Mouse (Mus musculus) testis, adult 2 months (tissue): ENCODE measurements around the gene Acot7. TPM values are rescaled to one million over a fixed set of nuclear protein-coding genes. Genes with fewer than 3 reads are reported as not detected.

ENCODE experiments used
- H3K27ac ChIP-seq: fragments of 200-500 bp; 2 replicates; pipeline ENCODE4 v1.5.1; 2012; ENCODE audit warnings: low read depth, low read length; ENCODE audit not compliant: control insufficient read depth, insufficient read depth
- H3K27me3 ChIP-seq: fragments of 200-500 bp; 2 replicates; pipeline ENCODE4 v1.6.1; 2012; ENCODE audit warnings: mild to moderate bottlenecking, low read length, moderate library complexity; ENCODE audit not compliant: control insufficient read depth, insufficient read depth
- H3K36me3 ChIP-seq: fragments of 200-500 bp; 2 replicates; pipeline ENCODE4 v1.6.1; 2012; ENCODE audit warnings: mild to moderate bottlenecking, low read length; ENCODE audit not compliant: control insufficient read depth, insufficient read depth
- H3K4me1 ChIP-seq: fragments of 200-500 bp; 2 replicates; pipeline ENCODE4 v1.6.1; 2012; ENCODE audit warnings: low read length; ENCODE audit not compliant: control insufficient read depth, insufficient read depth
- H3K4me3 ChIP-seq: fragments of 200-500 bp; 2 replicates; pipeline ENCODE4 v1.5.1; 2012; ENCODE audit warnings: low read depth, mild to moderate bottlenecking, low read length, moderate library complexity, mixed read lengths; ENCODE audit not compliant: control insufficient read depth
- CTCF ChIP-seq: fragments of 200-500 bp; IDR thresholded peaks from 2 replicates; pipeline ENCODE4 v1.5.1; 2012; ENCODE audit warnings: low read depth, mild to moderate bottlenecking, inconsistent platforms, low read length, moderate library complexity; ENCODE audit not compliant: control insufficient read depth, insufficient read depth, insufficient replicate concordance
- POLR2A ChIP-seq: fragments of 200-500 bp; IDR thresholded peaks from 2 replicates; pipeline ENCODE4 v1.6.1; 2012; ENCODE audit warnings: low read depth, mild to moderate bottlenecking, inconsistent platforms, low read length, moderate library complexity; ENCODE audit not compliant: control insufficient read depth
- polyA plus RNA-seq: library from polyadenylated mRNA; depleted of rRNA; stranded (reverse); fragments of >200 nt; gene quantifications from 2 replicates; pipeline ENCODE4 v1.2.3, GENCODE M21; 2012

The Acot7 gene
- polyA plus RNA-seq, 1 experiment, result 685 TPM

DNA sequence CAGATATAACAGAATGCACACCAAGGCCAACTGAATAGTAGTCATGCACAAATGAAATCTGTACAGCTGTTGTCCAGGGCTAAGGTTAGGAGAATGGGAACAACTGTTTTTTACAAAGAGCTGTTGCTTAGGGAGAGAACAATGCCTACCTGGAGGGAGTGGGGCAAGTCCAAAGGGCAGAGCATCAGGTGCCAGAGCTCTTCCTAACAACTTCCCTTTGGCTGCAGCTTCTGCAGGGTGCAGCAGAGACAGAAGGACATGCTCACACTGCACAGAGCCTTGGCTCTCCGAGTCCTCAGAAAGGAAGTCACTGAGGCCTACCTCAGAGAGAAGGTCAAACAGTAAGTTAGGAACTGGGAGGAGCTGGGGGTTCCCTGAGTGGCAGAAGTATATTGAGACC lies 21.7 kb downstream of the Acot7 start:
- Histone ChIP-seq H3K4me1 (no peaks in the 10 kb centered on the region; the same call in none of the 2 replicates), H3K27me3 (no peaks in the 10 kb centered on the region), H3K36me3 (no peaks in the 10 kb centered on the region), H3K27ac (no peak overlapping the region), H3K4me3 (no peak overlapping the region)
- TF ChIP-seq CTCF (no peak), POLR2A (no peak)

DNA sequence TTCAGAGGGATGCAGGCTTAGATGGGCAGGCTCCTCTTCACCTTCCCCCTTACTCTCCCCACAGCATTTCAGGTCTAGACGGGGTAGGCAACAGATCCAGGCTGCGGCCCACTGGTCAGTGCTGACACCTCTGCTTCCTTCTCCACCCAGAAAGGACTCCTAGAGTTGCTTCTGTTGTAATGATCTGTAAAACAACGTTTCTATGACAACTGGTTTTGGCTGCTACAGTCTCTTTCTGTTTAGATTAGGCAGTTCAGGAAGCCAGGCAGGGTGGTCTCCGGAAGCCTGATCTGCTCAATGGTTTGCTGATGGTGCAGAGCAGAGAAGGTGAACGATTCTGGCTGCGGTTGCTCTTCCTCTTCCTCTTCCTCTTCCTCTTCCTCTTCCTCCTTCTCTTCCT lies 23.6 kb downstream of the Acot7 start:
- Histone ChIP-seq H3K36me3 (no peaks in the 10 kb centered on the region), H3K27ac (no peak overlapping the region), H3K27me3 (no peaks in the 10 kb centered on the region), H3K4me3 (no peak overlapping the region), H3K4me1 (no peaks in the 10 kb centered on the region; the same call in none of the 2 replicates)
- TF ChIP-seq POLR2A (no peak), CTCF (no peak)

DNA sequence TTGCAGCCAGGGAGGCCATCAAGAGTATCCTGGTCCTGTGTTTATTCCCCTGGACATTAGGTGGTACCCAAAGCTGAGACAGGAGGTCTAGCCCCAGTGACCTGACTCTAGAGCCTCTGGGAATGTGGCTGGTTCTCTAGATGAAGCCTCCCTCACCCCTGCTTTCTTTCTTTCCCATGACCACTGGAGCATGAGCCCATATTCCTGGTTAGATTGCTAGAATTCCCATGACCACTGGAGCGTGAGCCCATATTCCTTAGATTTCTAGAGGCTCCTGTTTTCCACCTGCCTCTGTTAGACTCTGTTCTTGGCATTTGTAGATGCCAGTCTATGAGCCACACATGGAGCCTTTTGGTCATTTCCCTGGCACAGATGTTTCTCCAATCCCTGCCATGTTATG lies 24.5 kb downstream of the Acot7 start:
- no peaks in the 10 kb centered on the region for H3K36me3 ChIP-seq
- H3K4me1 ChIP-seq, result no peaks in the 10 kb centered on the region; the same call in none of the 2 replicates
- H3K27ac ChIP-seq, result no peak overlapping the region
- no peak overlapping the region for H3K4me3 ChIP-seq
- TF ChIP-seq POLR2A (no peak), CTCF (no peak)
- no peaks in the 10 kb centered on the region for H3K27me3 ChIP-seq

DNA sequence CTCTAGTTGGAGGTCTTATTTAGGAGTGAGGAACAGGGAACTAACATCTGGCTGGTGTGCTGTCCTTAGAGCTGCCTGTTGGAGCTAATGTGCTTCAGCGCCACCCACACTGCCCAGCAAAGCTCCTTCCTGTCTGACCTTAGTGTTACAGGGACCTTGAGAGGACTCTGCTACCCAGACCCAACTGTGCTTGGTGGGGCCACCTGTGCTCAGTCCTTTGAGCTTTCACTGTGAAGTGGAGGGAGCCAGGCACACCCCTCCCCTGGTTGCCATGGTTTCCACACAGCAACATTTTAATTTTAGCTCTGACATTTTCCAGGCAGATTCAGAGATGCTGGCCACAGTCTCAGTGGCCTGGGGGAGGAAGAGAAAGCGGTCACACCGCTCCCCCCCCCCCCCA lies 25.0 kb downstream of the Acot7 start:
- no peaks in the 10 kb centered on the region; the same call in none of the 2 replicates for H3K4me1 ChIP-seq
- no peak overlapping the region for H3K27ac ChIP-seq
- no peak for TF ChIP-seq POLR2A
- TF ChIP-seq CTCF, result no peak
- H3K4me3 ChIP-seq, result no peak overlapping the region
- H3K27me3 ChIP-seq, result no peaks in the 10 kb centered on the region
- no peaks in the 10 kb centered on the region for H3K36me3 ChIP-seq

DNA sequence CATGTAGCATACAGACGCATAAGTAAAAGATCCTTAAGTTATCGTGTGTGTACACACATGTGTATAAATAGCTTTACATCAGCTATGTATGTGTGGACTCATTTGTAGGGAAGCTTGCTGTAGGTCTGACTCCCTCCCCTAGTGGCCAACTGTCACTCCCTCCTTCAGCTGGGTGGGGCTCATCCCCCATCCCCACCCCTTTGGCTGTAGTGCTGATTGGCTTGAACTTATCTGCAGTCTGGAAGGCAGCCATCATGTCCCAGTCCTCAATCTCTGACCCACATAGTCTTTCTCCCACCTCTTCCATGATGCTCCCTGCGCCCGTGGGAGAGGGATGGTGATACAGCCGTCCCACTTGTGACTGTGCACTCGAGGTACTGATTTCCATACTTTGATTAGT lies 26.7 kb downstream of the Acot7 start:
- H3K27ac ChIP-seq, result no peak overlapping the region
- TF ChIP-seq CTCF (no peak), POLR2A (no peak)
- H3K36me3 ChIP-seq, result no peaks in the 10 kb centered on the region
- H3K27me3 ChIP-seq, result no peaks in the 10 kb centered on the region
- H3K4me1 ChIP-seq, result no peaks in the 10 kb centered on the region; the same call in none of the 2 replicates
- H3K4me3 ChIP-seq, result no peak overlapping the region

DNA sequence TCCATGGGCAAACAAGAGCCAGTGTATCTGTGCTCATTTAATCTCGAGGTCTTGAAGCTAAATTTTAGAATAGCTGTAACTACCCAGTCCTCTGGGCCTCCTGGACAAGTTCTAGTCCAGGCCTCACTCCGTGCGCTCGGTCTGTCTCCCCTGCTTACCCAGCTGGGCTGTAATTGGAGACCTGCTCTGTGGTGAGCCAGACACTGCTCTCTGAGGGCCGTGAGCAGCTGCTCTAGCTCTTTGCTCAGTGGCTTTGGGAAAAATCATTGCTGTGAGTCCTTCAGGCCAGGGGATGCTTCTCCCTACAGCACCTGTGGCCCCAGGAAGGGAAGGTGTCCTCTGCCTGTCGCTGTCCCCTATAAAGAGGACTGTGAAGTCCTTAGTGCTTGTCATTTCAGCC lies 28.3 kb downstream of the Acot7 start:
- TF ChIP-seq POLR2A (no peak), CTCF (no peak)
- H3K36me3 ChIP-seq, result 0 out of 2 replicates have a peak, but pooled peaks cover 1% of the 10 kb centered on the region
- no peak overlapping the region for H3K27ac ChIP-seq
- no peak overlapping the region for H3K4me3 ChIP-seq
- no peaks in the 10 kb centered on the region; the same call in none of the 2 replicates for H3K4me1 ChIP-seq
- H3K27me3 ChIP-seq, result no peaks in the 10 kb centered on the region

DNA sequence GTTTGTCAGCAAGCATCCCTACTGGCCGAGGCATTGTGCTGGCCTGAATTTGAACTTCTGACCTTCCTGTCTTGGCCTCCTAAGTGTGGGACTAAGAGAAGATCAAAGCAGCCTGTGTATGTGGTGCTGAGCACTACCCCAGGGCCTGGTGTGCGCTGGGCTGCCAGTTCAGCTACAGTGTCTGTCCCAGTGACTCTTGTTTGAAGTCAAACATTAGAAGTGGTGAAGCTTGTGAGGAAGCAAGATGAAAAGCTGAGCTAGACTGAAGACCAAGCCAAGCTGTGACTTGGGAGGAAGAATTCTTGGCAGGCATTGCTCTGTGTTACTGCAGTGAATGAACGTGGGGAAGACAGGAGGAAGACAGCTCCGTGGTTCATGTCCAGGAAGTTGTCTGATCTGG lies 31.7 kb downstream of the Acot7 start:
- H3K4me3 ChIP-seq, result no peak overlapping the region
- TF ChIP-seq CTCF (no peak), POLR2A (no peak)
- no peaks in the 10 kb centered on the region for H3K4me1 ChIP-seq
- H3K27ac ChIP-seq, result no peak overlapping the region
- 0 out of 2 replicates have a peak, but pooled peaks cover 1% of the 10 kb centered on the region for H3K36me3 ChIP-seq
- no peaks in the 10 kb centered on the region for H3K27me3 ChIP-seq

DNA sequence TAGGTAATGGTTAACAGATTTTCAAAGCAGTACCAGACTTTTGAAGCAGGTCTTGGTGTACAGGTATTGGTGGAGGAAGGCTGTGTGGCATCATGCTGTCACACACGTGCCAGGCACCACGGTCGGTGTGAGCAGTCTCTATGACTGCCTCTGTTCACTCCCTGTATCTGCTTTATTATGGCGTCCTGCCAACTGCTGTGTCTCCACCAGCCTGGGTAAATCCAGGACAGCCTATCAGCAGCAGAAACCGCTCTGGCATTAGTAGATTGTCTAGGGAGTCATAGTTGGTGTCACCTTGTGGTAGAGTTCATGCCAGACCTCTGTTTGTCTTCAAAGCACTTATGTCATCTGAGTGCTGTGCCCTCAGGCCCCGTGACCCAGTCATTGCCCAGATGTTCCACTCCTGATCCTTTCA lies 34.2 kb downstream of the Acot7 start:
- H3K4me3 ChIP-seq, result no peak overlapping the region
- TF ChIP-seq POLR2A, result no peak
- no peak for TF ChIP-seq CTCF
- no peaks in the 10 kb centered on the region for H3K27me3 ChIP-seq
- H3K4me1 ChIP-seq, result no peaks in the 10 kb centered on the region
- 0 out of 2 replicates have a peak, but pooled peaks cover 1% of the 10 kb centered on the region for H3K36me3 ChIP-seq
- H3K27ac ChIP-seq, result no peak overlapping the region
